Mouse (Mus musculus) hindbrain, embryonic 12.5 days (tissue): Measurements from ENCODE around the gene Wdhd1. TPM values are rescaled to one million over a fixed set of nuclear protein-coding genes. Genes with fewer than 3 reads are reported as not detected.

Source experiments
- ATAC-seq: fragments of 200-750 bp; cut with Nextera tagmentation; 2 replicates; pipeline ENCODE4 v1.8.0; 2017; ENCODE audit warnings: moderate TSS enrichment; ENCODE audit not compliant: low FRiP score
- H3K27ac ChIP-seq: fragments of 300-500 bp; sonication (generic); 2 replicates; pipeline ENCODE4 v1.5.1; 2016; ENCODE audit warnings: mild to moderate bottlenecking
- H3K27me3 ChIP-seq: fragments of 300-500 bp; sonication (generic); 2 replicates; pipeline ENCODE4 v1.6.1; 2016; ENCODE audit warnings: mild to moderate bottlenecking
- H3K36me3 ChIP-seq: fragments of 300-500 bp; sonication (generic); 2 replicates; pipeline ENCODE4 v1.6.1; 2016; ENCODE audit warnings: mild to moderate bottlenecking
- H3K4me1 ChIP-seq: fragments of 300-500 bp; sonication (generic); 2 replicates; pipeline ENCODE4 v1.6.1; 2016
- H3K4me2 ChIP-seq: fragments of 300-500 bp; sonication (generic); replicated peaks from 2 replicates; pipeline ENCODE4 v1.6.1; 2016; ENCODE audit warnings: mild to moderate bottlenecking
- H3K4me3 ChIP-seq: fragments of 300-500 bp; sonication (generic); 2 replicates; pipeline ENCODE4 v1.5.1; 2016; ENCODE audit warnings: mild to moderate bottlenecking
- H3K9ac ChIP-seq: fragments of 300-500 bp; sonication (generic); 2 replicates; pipeline ENCODE4 v1.6.1; 2016; ENCODE audit warnings: mild to moderate bottlenecking, moderate library complexity
- H3K9me3 ChIP-seq: fragments of 300-500 bp; sonication (generic); replicated peaks from 2 replicates; pipeline ENCODE4 v1.6.1; 2016; ENCODE audit warnings: mild to moderate bottlenecking
- WGBS: fragments of 180-500 bp; shearing (Covaris S2); methylation state at CpG from one replicate; pipeline ENCODE4 v1.1.7; 2016; 5-methylcytosine and 5-hydroxymethylcytosine counted together
- polyA plus RNA-seq: library from polyadenylated mRNA; unstranded; fragments of >200 nt; fragmentation: Nextera tagmentation; extraction: Ambion mirVana; gene quantifications from 2 replicates; pipeline ENCODE4 v1.2.1, GENCODE M21; 2016

Gene Wdhd1
- polyA plus RNA-seq, 1 experiment from 2014 or later: 34.5 TPM

DNA sequence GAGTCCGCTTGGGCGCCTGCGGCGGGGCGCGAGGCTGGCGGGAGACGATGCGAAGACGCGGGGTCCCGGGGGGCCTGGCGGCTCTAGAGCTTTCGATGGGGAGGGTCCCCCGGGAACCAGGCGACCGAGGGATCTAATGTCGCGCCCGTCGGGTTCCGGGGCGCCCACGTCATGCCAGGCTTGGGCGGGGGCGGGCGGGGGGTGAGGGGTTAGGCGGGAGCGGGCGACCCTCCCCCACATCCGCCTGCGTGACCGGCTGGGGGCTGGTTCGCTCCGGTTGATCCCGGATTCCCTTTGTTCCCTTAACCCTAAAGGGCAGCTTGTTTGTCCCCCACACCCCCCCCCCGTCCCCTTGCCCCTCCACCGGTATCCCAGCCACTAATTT is 21.7 kb upstream of the Wdhd1 start:
- peak overlapping the region; percentile 82 for H3K4me2 ChIP-seq
- ATAC-seq: peak; percentile 87
- peak overlapping the region; percentile 99 for H3K27ac ChIP-seq
- H3K4me3 ChIP-seq: peak overlapping the region; percentile 91
- WGBS: under 1% methylated on average over 25 of the region's 38 CpGs
- peaks cover 26% of the 10 kb centered on the region for H3K4me1 ChIP-seq
- no peaks in the 10 kb centered on the region for H3K27me3 ChIP-seq
- no peaks in the 10 kb centered on the region for H3K36me3 ChIP-seq
- H3K9me3 ChIP-seq: no peaks in the 10 kb centered on the region
- peak overlapping the region; percentile 99 for H3K9ac ChIP-seq

DNA sequence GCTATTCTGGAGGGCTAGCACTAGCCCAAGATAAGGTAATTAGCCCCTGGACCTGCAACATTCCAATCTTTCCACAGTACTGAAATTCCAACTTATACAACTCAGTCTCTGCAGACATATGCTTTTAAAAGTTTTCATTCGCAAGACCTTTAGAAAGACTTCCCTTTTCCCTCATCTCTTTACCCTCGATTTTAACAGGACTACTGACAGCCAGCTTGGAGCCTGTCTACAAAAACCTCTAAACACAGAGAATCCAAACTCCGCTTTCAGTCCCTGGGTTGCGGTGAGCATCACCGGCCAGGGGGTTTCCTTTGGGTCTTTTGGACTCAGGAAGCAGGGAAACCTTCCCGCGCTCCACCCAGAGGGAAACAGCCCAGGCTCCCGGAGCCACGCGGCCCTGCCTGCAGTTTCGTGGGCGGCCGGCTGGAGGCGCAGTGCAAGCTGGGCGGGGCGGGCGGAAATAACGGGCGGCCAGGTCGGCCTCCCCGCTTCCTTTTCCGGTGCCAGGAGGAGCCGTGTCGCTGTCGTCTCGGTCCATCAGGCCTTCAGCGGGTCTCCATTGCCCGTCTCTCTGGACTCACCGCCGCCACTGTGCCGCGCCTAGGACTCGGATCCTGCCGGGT is 21.2 kb upstream of the Wdhd1 start, which contains the start of gene Mapk1ip1l:
Gene Mapk1ip1l (plus strand): TSS at position 482 of the 623 bp plus-strand sequence.
- Histone ChIP-seq H3K4me2 (peak within 1 kb of the TSS; percentile 82), H3K4me1 (peaks cover 23% of the 10 kb centered on the region), H3K27me3 (no peaks in the 10 kb centered on the region), H3K9me3 (no peaks in the 10 kb centered on the region), H3K27ac (peak within 1 kb of the TSS; percentile 99), H3K9ac (peak within 1 kb of the TSS; percentile 99), H3K4me3 (peak within 1 kb of the TSS; percentile 91), H3K36me3 (no peaks in the 10 kb centered on the region)
- 2% methylated on average over 34 of the region's 34 CpGs for WGBS
- ATAC-seq: peak; percentile 90

DNA sequence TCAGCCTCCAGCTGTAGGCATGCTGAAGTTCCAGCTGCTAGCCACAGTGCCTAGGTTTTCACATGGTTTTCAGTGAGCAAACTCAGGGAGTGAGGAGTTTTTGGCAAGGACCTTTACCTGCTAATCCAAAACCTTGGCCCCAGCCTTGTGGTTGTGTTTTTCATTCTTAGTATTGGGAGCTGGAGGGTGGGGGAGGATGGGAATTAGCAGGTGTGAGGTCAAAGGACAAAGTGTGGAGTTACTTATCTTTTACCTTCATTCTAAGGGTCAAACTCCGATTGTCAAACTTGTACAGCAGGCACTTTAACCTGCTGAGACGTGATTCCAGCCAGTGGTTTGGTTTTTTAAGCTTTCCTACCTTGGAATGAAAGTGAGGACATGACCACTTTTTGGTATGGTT is 19.6 kb upstream of the Wdhd1 start:
- Histone ChIP-seq H3K4me1 (peaks cover 23% of the 10 kb centered on the region), H3K9ac (no peak overlapping the region), H3K27ac (no peak overlapping the region), H3K36me3 (no peaks in the 10 kb centered on the region), H3K4me2 (no peak overlapping the region), H3K4me3 (no peak overlapping the region), H3K9me3 (no peaks in the 10 kb centered on the region), H3K27me3 (no peaks in the 10 kb centered on the region)
- WGBS: 66% methylated on average over 2 of the region's 2 CpGs
- ATAC-seq: no peak

DNA sequence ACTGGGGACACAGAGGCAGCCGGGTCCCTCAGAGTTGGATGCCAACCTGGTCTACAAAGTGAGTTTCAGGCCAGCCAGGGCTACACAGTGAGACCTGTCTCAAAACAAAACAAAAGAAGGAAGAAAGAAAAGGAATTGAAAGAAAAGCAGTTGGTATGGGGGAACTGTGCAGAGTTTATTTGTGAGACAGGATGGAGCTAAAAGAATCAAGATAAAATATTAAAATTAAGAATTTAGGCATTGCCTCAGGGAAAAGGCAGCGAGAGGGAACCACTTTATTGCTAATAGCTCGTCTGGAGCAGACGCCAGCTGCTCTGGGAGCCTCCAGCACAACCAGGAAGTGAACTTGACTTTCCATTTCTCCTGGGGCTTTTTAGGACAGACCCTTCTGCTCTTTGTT is 17.5 kb upstream of the Wdhd1 start:
- Histone ChIP-seq H3K9ac (no peak overlapping the region), H3K27ac (no peak overlapping the region; the same call in 1 of the 2 replicates), H3K4me1 (0 out of 2 replicates have a peak, but pooled peaks cover 5% of the 10 kb centered on the region), H3K4me3 (no peak overlapping the region), H3K9me3 (no peaks in the 10 kb centered on the region), H3K4me2 (no peak overlapping the region), H3K36me3 (peaks cover 10% of the 10 kb centered on the region), H3K27me3 (no peaks in the 10 kb centered on the region)
- ATAC-seq: no peak
- 53% methylated on average over 4 of the region's 4 CpGs for WGBS

DNA sequence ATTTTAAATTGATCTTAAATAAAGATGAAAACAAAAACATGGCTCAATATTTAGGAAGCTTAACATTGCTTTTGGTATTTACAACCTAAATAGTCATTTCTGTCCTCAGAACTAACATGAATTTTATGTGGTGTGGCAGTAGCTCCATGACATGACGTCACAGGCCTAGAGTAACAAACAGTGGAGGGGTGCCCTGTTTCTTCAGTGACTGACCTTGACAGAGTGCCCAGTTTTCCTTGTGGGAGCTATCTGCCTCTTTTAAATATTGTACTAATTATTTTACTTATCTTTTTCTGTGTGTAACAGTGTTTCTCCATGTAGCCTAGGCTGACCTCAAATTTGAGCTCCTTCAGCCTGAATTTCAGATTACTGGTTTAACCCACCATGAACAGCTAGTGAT is 15.1 kb upstream of the Wdhd1 start:
- 87% methylated on average over 1 of the region's 1 CpGs for WGBS
- Histone ChIP-seq H3K4me1 (no peaks in the 10 kb centered on the region), H3K4me2 (no peak overlapping the region), H3K4me3 (no peak overlapping the region), H3K36me3 (peaks cover 10% of the 10 kb centered on the region), H3K27me3 (no peaks in the 10 kb centered on the region), H3K27ac (no peak overlapping the region), H3K9me3 (no peaks in the 10 kb centered on the region), H3K9ac (no peak overlapping the region)
- ATAC-seq: no peak

DNA sequence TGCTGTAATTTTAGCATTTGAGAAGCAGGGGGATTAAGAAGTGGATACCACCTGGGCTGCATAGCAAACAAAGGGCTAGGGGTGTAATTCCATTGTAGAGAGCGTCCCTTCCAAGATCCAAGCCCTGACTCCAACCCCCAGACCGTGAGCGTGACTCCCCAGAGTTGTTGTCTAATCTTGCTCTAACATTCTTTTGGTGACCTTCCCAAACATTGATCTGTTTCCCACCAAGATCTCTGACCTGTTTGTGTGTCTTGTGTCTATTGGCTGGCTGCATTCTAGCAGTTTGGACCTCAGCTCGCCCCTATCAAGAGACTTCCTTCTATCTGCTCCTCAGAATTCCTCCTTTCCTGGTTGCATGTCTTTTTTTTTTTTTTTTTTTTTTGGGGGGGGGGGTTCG is 10.4 kb upstream of the Wdhd1 start:
- Histone ChIP-seq H3K9me3 (no peaks in the 10 kb centered on the region), H3K27ac (no peak overlapping the region), H3K9ac (no peak overlapping the region), H3K4me1 (no peaks in the 10 kb centered on the region), H3K4me2 (no peak overlapping the region), H3K27me3 (no peaks in the 10 kb centered on the region), H3K4me3 (no peak overlapping the region), H3K36me3 (peaks cover 10% of the 10 kb centered on the region)
- ATAC-seq: no peak
- WGBS: 82% methylated on average over 5 of the region's 5 CpGs

DNA sequence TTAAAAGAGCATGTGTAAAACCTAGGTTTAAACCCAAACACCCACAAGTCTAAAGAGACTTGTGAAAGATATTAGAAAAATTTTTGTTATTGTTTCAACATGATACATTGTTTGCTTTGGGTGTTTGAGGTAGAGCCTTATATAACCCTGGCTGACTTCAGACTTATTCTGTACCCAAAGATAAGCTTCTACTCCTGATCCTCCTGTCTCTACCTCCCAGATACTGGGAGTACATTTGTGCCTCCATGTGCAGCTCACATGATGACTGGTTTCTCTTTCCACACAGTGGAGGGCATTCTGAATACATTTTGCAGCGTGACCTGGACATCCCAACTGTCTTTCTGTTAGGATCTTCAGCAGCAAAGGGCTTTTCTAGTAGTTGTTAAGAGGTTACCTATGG is 9.6 kb upstream of the Wdhd1 start:
- no peak for ATAC-seq
- no peak overlapping the region for H3K27ac ChIP-seq
- no peaks in the 10 kb centered on the region for H3K4me1 ChIP-seq
- no peaks in the 10 kb centered on the region for H3K27me3 ChIP-seq
- peaks cover 10% of the 10 kb centered on the region for H3K36me3 ChIP-seq
- no peak overlapping the region for H3K9ac ChIP-seq
- 86% methylated on average over 1 of the region's 1 CpGs for WGBS
- H3K4me3 ChIP-seq: no peak overlapping the region
- H3K9me3 ChIP-seq: no peaks in the 10 kb centered on the region
- no peak overlapping the region for H3K4me2 ChIP-seq

DNA sequence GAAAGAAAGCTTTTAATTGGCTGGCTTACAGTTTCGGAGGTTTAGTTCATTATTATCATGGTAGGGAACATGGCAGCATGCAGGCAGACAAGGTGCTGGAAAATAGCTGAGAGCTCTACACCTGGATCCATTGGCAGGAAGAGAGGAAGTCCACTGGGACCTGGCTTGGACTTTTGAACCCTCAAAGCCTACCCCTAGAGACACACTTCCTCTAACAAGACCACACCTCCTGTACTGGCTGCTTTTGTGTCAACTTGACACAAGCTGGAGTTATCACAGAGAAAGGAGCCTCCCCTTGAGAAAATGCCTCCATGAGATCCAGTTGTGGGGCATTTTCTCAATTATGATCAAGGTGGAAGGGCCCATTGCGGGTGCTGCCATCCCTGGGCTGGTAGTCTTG is 8.6 kb upstream of the Wdhd1 start:
- H3K4me2 ChIP-seq: no peak overlapping the region
- H3K36me3 ChIP-seq: peaks cover 8% of the 10 kb centered on the region
- H3K9ac ChIP-seq: no peak overlapping the region
- H3K4me1 ChIP-seq: no peaks in the 10 kb centered on the region
- H3K27ac ChIP-seq: no peak overlapping the region
- no peaks in the 10 kb centered on the region for H3K27me3 ChIP-seq
- WGBS: 93% methylated on average over 2 of the region's 2 CpGs
- no peak overlapping the region for H3K4me3 ChIP-seq
- H3K9me3 ChIP-seq: no peaks in the 10 kb centered on the region
- no peak for ATAC-seq

DNA sequence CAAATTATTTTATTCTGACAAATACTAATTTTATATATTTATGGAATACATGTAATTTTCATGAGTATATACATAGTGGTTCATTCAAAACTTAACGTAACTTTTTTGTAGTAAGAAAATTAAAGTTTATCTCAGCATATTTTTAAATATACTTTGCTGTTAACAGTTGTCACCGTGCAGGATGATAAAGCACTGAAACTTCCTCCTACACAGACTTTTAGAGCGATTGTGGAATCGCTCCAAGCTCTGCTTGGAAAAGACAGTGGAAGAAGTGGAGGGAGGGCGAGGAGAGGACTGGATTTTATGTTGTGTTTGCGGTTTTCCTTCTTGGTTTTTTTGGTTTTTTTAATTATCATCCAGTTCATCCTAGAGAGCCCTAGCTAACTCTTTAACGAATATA is 6.9 kb upstream of the Wdhd1 start:
- 92% methylated on average over 7 of the region's 7 CpGs for WGBS
- Histone ChIP-seq H3K9me3 (no peaks in the 10 kb centered on the region), H3K4me2 (no peak overlapping the region), H3K4me3 (no peak overlapping the region), H3K4me1 (no peaks in the 10 kb centered on the region), H3K27me3 (no peaks in the 10 kb centered on the region), H3K9ac (no peak overlapping the region), H3K36me3 (0 out of 2 replicates have a peak, but pooled peaks cover 3% of the 10 kb centered on the region), H3K27ac (no peak overlapping the region)
- no peak for ATAC-seq

DNA sequence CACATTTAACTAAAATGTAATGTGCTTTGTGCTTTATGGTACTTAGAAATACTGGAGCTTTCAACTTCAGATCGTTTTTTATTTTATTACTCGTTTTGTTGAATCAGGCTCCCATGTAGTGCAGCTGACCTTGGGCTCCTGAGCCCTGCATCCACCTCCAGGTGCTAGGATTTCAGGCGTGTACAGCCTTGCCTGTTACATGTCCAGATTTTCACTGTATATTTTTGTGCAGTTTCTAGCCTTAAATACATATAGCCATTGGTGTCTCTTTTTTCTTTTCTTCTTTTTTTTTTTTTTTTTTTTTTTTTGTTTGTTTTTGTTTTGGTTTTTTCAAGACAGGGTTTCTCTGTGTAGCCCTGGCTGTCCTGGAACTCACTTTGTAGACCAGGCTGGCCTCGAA is 4.9 kb upstream of the Wdhd1 start:
- H3K4me2 ChIP-seq: no peak overlapping the region
- WGBS: 92% methylated on average over 4 of the region's 4 CpGs
- no peak overlapping the region for H3K9ac ChIP-seq
- H3K36me3 ChIP-seq: 0 out of 2 replicates have a peak, but pooled peaks cover 3% of the 10 kb centered on the region
- no peaks in the 10 kb centered on the region for H3K27me3 ChIP-seq
- H3K27ac ChIP-seq: no peak overlapping the region
- ATAC-seq: no peak
- no peaks in the 10 kb centered on the region for H3K9me3 ChIP-seq
- peaks cover 4% of the 10 kb centered on the region; the same call in 1 of the 2 replicates for H3K4me1 ChIP-seq
- no peak overlapping the region for H3K4me3 ChIP-seq

DNA sequence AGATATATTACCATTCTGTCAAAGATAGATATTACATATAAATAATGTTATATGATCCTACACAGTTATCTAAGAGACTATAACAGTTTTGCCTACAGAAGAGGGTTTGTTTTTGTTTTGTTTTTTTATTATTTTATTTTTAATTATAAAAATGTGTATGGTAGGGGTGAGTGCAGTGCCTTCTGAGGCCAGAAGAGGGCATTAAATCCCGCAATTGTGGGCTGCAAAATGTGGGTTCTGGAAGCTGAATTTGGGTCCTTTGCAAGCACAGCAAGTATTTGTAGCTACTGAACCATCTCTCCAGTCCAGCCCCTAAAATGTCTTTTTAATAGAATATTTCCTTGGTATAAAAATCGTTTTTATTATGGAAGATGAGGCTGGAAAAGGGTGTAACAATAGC is 2.4 kb upstream of the Wdhd1 start:
- WGBS: 82% methylated on average over 2 of the region's 2 CpGs

DNA sequence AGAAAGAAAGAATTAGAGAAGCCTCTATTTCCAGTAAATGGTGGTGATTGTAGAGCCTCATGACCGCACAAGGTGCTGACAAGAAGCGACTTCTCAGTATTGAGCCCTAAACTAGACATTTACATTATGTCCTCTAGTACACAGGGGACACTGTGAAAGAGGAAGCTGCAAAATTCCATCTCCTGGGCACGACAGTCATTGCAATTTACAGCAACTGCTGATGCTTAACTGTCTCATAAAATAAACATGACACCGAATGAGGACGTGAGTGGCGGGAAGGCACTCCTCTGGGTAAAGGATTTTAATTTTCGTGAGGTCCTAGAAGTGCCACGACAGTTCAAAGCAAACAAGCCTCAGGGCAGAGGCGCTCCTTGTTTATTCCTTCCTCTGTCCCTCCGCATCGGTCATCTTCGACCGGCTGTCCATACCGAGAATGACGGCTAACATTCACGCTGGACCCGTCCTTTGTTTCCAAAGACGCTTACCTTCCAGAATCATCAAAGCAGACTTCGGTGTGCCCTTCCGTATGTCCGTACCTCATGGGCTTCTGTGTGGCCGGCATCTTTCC is 537 bp downstream of the Wdhd1 start:
- ATAC-seq: peak; percentile 7
- Histone ChIP-seq H3K4me2 (peak overlapping the region; percentile 65), H3K27me3 (no peaks in the 10 kb centered on the region), H3K9me3 (no peaks in the 10 kb centered on the region), H3K4me1 (peaks cover 12% of the 10 kb centered on the region), H3K36me3 (peaks cover 14% of the 10 kb centered on the region; the same call in 1 of the 2 replicates), H3K9ac (peak overlapping the region; percentile 90), H3K4me3 (peak overlapping the region; percentile 86), H3K27ac (peak overlapping the region; percentile 97)
- WGBS: 3% methylated on average over 22 of the region's 22 CpGs

More for the DNA sequence above, 2.4 kb upstream of the Wdhd1 start:
- Histone ChIP-seq H3K4me1 (peaks cover 12% of the 10 kb centered on the region), H3K27me3 (no peaks in the 10 kb centered on the region), H3K9me3 (no peaks in the 10 kb centered on the region), H3K9ac (no peak overlapping the region), H3K4me2 (no peak overlapping the region), H3K36me3 (0 out of 2 replicates have a peak, but pooled peaks cover 3% of the 10 kb centered on the region), H3K4me3 (no peak overlapping the region), H3K27ac (no peak overlapping the region)
- ATAC-seq: no peak

DNA sequence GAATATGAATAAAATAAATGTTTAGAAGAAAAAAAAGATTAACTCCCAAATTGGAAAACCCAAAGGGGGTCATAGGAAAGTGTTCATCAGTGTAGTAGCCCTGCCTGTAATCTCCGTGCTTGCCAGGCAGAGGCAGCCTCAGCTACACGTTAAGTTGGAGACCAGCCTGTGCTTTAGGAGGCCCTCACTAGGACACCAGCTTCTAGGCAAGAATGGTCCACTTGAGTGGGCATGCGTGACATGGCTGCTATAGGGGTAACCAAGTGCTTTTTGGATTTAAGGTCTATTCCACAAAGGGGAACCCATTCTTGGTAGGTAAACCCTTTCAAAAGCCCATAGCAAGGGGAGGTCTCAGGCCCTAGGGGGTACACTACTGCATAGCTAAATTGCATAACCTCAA is 1.2 kb downstream of the Wdhd1 start:
- peaks cover 12% of the 10 kb centered on the region for H3K4me1 ChIP-seq
- H3K4me3 ChIP-seq: peak overlapping the region; percentile 86
- no peak overlapping the region for H3K27ac ChIP-seq
- 19% methylated on average over 3 of the region's 3 CpGs for WGBS
- H3K4me2 ChIP-seq: peak overlapping the region; percentile 65
- H3K9ac ChIP-seq: no peak overlapping the region
- H3K36me3 ChIP-seq: peaks cover 19% of the 10 kb centered on the region; the same call in 1 of the 2 replicates
- H3K27me3 ChIP-seq: no peaks in the 10 kb centered on the region
- ATAC-seq: no peak
- H3K9me3 ChIP-seq: no peaks in the 10 kb centered on the region
